Mouse (Mus musculus): Measurements from ENCODE around the gene G3bp1.

The G3bp1 gene

GRCm38 (mm10) chr11:55469048-55469843, at the start of gene G3bp1:
TSS of gene G3bp1 (plus strand) at chr11:55469685.
- in situ Hi-C loops (cut with MboI; ENCODE audit: unreplicated experiment in 2 of 2) = loop anchor here in 1 of 2 experiments (10.0 kb wide), 1 partner anchor 594 kb away; no protein-coding TSS in a partner anchor

DNA sequence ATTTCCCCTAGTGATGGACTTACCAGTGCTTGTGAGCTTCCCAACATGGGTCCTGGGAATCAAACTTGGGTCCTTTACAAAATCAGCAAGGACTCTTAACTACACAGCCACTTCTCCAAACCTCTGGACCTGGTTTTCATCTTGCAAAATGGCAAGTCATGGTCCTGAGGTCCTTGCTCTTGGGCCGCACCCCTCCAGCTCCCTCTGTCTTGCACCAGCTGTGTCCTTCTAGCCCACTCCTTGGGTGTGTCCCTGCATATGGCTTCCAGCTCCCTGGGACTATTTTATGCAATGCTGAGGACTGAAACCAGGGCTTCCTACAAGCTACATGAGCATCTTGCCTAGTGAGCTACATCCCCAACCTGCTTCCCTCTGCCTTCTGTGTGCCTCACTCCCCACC, 46.5 kb upstream of the G3bp1 start, which contains the start of gene Sparc:
Gene Sparc (minus strand): TSS at position 206 of the 400 bp plus-strand sequence.
- in situ Hi-C loops (cut with MboI; ENCODE audit: unreplicated experiment in 2 of 2) = no loop called here

- in situ Hi-C loops (cut with MboI; ENCODE audit: unreplicated experiment in 2 of 2) = no loop called here
Observed at GRCm38 (mm10) chr11:55423756-55424155, 45.7 kb upstream of the G3bp1 start.

GRCm38 (mm10) chr11:55424746-55425360, 44.6 kb upstream of the G3bp1 start:
- in situ Hi-C loops (cut with MboI; ENCODE audit: unreplicated experiment in 2 of 2) = no loop called here

- in situ Hi-C loops (cut with MboI; ENCODE audit: unreplicated experiment in 2 of 2) = no loop called here
Observed at GRCm38 (mm10) chr11:55428186-55429012, 41.1 kb upstream of the G3bp1 start.

DNA sequence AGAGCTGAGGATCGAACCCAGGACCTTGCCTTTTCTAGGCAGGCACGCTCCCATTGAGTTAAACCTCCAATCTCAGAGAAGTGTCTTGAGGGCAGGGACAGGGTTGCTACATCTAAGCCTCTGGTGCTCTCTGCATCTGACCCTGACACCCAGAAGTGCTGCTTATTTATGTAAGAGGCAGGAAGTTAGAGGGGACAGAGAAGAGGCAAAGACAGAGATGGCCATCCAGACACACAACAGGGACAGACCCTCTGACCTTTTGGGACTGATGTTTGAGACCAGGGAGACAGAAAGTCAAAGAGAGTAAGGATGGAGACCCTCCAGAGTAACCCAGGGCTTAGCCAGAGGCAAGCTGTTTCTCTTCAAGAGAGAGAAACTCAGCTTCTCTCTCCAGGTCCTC, 39.5 kb upstream of the G3bp1 start:
- in situ Hi-C loops (cut with MboI; ENCODE audit: unreplicated experiment in 2 of 2) = no loop called here

DNA sequence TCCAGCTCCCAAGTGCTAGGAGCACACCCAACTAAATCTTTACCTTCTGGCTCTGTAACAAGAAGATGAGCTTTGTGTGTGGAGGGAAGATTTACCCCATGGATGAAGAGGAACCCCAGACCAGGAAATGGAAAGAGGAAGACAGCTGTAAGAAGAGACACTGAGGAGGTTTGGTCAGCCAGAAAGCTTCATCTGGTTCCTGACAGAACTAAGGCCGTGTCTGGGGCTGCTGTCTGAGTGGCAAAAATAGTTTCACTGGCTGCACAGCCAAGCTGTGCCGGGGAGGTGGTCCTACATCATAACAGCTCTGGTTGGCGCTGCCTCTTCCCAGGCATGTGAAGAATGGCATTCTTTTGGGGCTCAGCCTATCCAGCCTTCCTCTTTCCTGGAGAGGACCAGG, 36.5 kb upstream of the G3bp1 start:
- in situ Hi-C loops (cut with MboI; ENCODE audit: unreplicated experiment in 2 of 2) = no loop called here

DNA sequence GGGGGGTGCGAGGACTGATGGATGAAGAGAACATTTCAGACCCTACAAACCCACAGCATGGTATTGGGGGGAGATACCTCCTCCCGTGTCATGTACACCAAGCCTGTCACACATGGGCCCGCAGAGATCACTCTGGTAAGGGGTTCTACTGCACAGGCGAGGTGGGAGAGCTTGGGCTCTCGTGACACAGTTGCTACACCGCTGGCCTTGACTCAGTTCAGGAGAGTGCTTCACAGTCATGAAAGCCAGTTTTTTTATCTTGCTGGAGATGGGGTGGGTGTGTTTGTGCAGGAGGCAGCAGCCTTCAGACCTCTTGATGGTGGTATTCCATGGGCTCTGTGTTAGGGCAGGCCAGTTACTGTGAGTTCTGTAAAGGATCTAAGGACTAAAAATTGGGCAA, 33.4 kb upstream of the G3bp1 start:
- in situ Hi-C loops (cut with MboI; ENCODE audit: unreplicated experiment in 2 of 2) = no loop called here

- in situ Hi-C loops (cut with MboI; ENCODE audit: unreplicated experiment in 2 of 2) = no loop called here
Observed at GRCm38 (mm10) chr11:55438031-55438430, 31.5 kb upstream of the G3bp1 start.

GRCm38 (mm10) chr11:55439718-55440117, 29.8 kb upstream of the G3bp1 start:
- in situ Hi-C loops (cut with MboI; ENCODE audit: unreplicated experiment in 2 of 2) = no loop called here

DNA sequence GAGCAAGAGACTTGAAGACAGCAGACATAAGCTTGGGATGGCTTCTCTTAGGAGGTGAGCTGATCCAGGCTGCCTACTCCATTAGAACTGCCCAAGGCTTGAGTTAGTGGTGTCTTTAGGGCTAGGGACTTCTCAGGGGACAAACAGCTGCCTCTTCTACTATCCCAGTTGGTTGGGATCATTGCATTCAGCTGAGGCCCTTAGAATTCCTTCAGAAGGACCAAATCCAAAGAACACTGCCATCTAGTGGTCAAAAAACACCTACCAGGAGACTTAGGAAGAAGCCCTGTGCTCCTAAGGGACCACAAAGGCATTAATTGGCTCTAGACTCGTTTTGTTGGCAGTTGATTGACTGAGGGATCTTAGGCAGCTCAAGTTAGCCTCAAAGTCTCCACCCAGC, 24.7 kb upstream of the G3bp1 start:
- in situ Hi-C loops (cut with MboI; ENCODE audit: unreplicated experiment in 2 of 2) = loop anchor here (5.0 kb wide), 3 partner anchors 57 to 242 kb away; partner anchors contain the start of gene Slc36a1 (in 1 of the 2)

- in situ Hi-C loops (cut with MboI; ENCODE audit: unreplicated experiment in 2 of 2) = loop anchor here (5.0 kb wide), 3 partner anchors 59 to 244 kb away; partner anchors contain the start of gene Slc36a1 (in 1 of the 2)
Observed at GRCm38 (mm10) chr11:55446579-55446978, 22.9 kb upstream of the G3bp1 start.

DNA sequence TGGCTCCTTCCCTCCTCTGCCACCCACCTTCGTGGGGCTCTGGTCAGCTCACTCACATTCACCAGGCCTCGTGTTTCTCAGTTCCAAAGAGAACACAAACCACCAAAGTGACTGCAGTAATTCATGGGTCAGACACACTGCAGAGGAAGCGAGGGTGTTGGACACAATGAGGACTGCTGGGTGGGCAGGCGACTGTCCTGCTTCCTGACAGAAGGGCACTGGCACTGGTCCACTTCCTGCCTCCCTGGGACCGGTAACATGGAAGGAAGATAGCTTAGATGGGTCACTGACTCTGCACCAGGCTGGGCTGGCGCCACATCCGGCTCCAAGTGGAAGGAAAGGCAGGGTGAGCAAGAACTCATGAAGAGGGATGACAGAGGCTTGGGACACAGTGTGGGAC, 20.0 kb upstream of the G3bp1 start:
- in situ Hi-C loops (cut with MboI; ENCODE audit: unreplicated experiment in 2 of 2) = loop anchor here (5.0 kb wide), 3 partner anchors 62 to 247 kb away; partner anchors contain the start of gene Slc36a1 (in 1 of the 2)

DNA sequence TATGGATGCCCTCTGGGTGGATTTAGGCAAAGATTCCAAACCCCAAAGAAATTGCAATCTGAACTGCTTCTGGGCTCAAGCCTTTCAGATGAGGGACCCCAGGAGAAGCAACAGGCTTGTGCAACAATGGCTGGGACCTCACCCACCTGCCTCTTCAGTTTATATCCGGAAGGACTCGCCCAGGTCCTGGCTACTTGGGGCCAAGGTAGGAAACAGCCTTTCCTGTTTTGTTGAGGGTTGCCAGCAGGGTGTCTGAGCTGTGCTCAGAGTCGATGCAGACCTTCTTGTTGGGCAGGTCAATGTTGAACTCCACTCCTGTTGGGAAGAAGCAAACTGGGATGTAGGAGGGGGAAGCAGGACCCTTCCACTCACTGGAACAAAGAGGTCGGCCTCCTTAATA, 19.2 kb upstream of the G3bp1 start:
- in situ Hi-C loops (cut with MboI; ENCODE audit: unreplicated experiment in 2 of 2) = no loop called here

- in situ Hi-C loops (cut with MboI; ENCODE audit: unreplicated experiment in 2 of 2) = no loop called here
Observed at GRCm38 (mm10) chr11:55453640-55454039, 15.8 kb upstream of the G3bp1 start.

DNA sequence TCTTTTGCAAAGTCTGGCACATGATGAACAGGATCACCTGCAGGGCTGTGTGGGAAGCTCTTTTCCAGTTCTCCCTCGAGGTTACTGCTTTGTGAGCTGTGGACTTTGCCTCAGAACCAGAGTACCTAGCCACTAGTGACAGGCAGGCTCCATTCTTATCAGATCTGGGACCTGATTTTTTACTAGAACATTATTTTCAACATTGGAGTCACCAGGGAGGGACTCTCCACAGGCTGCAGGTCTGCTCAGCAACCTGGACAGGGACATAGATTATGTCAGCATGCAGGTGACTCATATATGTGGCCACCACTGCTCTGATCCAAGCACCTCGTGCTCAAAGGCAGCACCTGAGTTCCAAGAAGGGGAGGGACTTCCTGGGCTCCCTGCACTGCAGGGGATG, 14.3 kb upstream of the G3bp1 start:
- in situ Hi-C loops (cut with MboI; ENCODE audit: unreplicated experiment in 2 of 2) = loop anchor here in 1 of 2 experiments (5.0 kb wide), 1 partner anchor 42 kb away; no protein-coding TSS in a partner anchor

DNA sequence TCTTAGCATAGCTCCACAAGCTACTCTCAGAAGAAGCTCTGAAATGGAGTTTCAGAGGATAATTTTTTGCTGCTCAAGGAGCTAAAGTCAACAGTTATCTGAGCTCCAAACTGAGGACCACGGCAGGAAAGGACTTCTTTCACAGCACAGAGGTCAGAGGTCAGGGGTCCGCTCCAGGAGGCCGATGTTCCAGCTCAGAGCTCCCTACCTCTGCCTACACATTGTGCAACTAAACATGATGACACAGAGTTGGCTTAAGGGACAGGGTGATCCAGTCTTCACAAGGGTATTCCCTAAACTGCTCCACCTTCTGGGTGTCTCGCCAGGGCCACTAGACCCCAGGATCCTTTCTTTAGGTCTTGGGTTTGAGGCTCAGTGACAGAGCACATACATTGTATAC, 11.0 kb upstream of the G3bp1 start:
- in situ Hi-C loops (cut with MboI; ENCODE audit: unreplicated experiment in 2 of 2) = loop anchor here in 1 of 2 experiments (5.0 kb wide), 1 partner anchor 39 kb away; no protein-coding TSS in a partner anchor

DNA sequence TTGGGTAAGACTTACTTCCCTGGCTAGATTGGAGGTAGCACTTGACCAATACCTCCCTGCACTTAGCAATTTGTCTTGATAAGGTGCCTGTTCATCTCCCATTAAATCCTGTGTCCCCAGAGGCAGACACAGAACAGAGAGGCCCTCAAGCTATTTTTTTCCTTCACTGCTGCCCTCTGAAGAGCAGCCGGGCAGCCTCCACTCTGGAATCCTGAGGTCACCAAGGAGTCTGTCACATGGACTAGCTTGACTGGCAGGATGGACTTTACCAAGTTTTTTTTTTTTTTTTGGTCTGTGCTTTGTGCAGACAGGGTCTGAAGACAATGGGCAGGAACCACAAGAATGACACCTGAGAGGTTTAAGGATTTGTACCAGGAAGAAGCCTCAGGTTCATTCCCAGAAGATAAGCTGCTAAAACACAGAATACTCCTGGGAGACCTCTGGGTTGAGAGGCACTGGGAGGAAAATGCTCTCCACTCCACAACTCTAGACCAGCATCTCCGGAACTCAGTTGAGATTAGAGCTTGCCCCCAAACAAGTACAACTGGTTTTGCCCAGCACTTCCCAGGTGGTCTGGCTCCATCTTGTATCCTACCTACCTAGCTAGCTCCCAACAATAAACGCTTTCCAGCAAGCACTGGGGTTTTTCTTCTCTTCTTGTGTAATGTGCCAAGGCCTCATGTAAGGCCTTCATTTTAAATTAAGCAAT, 9.5 kb upstream of the G3bp1 start:
- in situ Hi-C loops (cut with MboI; ENCODE audit: unreplicated experiment in 2 of 2) = loop anchor here in 1 of 2 experiments (5.0 to 10.0 kb wide), 2 partner anchors 37 to 585 kb away; no protein-coding TSS in a partner anchor

DNA sequence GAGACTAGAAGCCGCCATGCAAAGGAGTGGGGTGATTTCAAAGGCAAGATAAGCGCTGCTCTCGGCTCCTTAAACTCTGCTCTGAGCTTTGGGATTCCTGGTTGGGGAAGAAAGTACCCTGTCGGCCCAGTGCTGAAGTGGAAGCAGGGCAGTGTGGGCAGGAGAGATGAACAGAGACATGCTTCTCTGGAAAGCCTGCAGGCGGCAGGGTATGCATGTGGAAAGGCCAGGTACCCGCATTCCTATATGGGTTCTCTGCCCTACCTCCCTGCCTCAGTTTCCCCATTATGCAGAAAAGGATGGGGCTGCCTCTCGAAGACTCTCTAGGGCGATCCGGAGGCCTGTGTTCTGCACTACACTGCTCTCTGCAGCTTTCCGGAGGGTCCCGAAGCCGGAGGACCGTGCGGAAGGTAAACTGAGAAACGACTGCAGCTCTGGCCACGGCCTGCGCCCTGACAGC, 8.9 kb upstream of the G3bp1 start:
- in situ Hi-C loops (cut with MboI; ENCODE audit: unreplicated experiment in 2 of 2) = loop anchor here in 1 of 2 experiments (10.0 kb wide), 1 partner anchor 586 kb away; no protein-coding TSS in a partner anchor

All from v-Abl transformed pro-B cells (cell line).